Mouse (Mus musculus): ENCODE results near the gene Mpzl1. TPM values are rescaled to one million over a fixed set of nuclear protein-coding genes. Genes with fewer than 3 reads are reported as not detected.

Gene Mpzl1
- total RNA-seq, 4 experiments from 2014 or later = 12.3 to 13.6 (median 12.4) TPM

DNA sequence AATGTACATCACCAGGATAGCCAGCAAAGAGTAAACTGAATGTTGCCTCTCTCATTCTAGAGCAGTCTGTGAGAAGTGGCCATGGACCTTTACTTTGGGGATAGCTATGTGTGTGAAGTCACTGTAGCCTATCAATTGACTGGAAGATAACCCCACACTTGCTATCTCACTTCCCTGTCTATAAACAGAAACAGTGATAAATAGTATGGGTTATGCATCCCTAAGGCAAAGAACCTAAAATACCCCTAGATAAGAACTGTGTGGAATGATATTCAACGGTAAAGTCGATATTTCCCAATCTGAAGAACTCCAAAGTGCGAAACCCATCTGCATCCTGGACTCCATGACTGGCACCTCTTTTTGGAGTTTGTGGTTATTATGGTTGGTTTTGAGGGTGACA lies 53.1 kb downstream of the Mpzl1 start:
- DNase-seq (ENCODE audit: low spot score) = no peak

DNA sequence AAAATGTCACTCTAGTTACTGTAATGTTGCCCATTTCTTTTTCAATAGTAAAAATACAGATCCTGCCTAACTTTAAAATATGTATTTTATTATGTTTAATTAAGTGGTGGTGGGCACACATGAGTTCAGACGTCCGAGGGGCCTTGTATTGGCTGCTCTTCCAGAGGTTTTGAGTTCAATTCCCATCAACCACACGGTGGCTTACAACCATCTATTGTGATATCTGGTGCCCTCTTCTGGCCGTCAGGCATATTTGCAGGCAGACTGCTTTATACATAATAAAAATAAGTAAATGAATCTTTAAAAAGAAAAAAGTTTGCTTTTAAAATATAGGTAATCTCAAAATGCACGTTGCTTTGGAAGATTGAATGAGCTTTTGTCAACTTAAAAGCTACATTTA lies 55.0 kb downstream of the Mpzl1 start:
- no peak for DNase-seq (ENCODE audit: low spot score)

DNA sequence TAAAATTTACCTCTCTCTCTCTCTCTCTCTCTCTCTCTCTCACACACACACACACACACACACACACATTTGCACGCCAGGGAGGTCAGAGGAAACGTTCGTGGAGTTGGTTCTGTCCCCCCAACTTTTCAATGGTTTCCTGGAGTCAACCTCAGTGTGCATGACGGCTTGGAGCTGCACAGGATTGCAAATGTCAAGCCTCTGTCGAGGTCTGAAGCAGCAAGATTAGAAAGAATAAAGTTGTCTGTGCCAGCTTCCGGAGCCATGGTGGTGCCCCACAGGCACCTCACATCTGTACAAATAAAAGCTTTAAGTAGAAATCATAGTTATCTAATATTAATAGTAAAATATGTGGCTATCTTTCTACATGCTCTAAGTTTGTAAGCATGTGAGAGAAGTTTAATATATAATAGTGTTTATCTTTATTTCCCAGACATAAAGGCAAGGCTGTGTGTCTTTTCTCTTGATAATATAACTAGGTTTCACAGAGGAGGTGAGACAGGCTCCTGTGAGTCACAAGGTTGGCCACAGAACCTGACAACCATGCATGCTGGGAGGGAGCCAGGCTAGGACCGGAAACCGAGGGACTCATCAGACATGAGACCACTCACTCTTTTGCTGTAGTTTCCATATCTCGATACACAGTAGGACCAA lies 57.8 kb downstream of the Mpzl1 start:
- no peak for DNase-seq (ENCODE audit: low spot score)

DNA sequence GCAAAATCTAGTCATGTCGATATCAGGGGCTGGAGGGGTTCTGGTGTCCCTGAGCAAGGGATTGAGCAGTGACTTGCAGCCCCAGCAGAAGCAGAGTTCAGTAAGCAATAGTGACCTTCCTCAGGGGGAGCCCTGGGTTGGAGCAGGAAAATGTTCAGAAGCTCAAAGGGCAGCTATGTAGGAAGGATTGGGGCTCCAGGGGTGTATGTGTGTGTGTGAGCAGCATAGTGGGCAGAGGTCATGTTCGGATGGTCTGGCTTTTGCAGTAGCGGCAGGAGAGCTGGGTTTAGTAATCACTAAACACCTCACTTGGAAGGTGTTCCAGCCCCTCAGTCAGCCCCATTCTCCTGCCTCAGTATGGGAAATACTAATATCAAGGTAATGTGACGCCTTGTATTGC lies 58.3 kb downstream of the Mpzl1 start:
- no peak for DNase-seq (ENCODE audit: low spot score)

DNA sequence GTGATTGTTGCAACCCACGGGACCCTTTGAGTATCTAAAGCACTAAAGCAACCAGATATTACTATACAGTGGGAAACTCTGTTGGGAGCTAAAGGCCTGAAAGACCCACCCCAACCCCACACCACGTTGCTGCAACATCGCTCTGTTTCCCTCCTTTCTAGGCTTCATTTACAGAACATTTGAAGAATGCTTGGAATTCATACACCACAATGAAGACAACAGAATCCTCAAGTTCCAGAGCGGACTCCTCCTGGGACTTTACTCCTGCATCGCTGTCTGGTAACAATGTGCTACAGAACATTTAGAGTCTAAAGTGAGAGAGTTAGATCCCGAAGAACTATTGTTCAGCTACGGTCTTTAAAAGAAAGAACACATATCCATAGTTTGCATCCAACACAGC lies 66.9 kb downstream of the Mpzl1 start:
- DNase-seq (ENCODE audit: low spot score) = no peak

GRCm38 (mm10) chr1:165565283-165565682 lies 69.1 kb downstream of the Mpzl1 start:
- no peak for DNase-seq (ENCODE audit: low spot score)

- DNase-seq (ENCODE audit: low spot score) = no peak
Measured at GRCm38 (mm10) chr1:165559073-165559472, 75.3 kb downstream of the Mpzl1 start.

DNA sequence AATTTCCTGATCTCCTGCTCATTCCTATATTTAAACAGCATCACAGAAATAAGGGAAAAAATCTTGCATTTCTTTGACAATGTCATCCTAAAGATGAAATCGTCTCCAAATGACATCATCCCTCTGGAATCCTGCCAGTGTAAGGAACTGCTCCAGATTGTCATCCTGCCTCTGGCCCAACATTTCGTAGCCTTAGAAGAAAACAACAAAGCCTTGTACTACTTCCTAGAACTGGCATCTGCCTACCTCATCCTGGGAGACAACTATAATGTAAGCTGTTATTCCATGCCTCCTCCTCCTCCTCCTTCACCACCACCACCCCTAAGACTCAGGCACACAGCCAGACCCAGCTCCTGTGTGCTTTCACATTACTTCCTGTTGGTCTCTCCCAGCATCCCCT lies 77.6 kb downstream of the Mpzl1 start:
- DNase-seq (ENCODE audit: low spot score) = no peak

Other genes with a start within 250 kb of the Mpzl1 start
- 100 to 1,000 TPM; 103 to 113 (median 109) TPM for gene Dcaf6, start 174.1 kb downstream of the Mpzl1 start, total RNA-seq (2022)
- 100 to 1,000 TPM; 565 to 633 (median 602) TPM for gene Mpc2, start 173.9 kb downstream of the Mpzl1 start, total RNA-seq (2022)
- gene Adcy10, start 149.4 kb downstream of the Mpzl1 start, total RNA-seq (2022) = not detected
- gene Rcsd1, start 75.2 kb upstream of the Mpzl1 start, total RNA-seq (2022) = 10 to 100 TPM; 64.0 to 99.3 (median 73.2) TPM
- 100 to 1,000 TPM in 3 of 4 experiments, 10 to 100 TPM in 1; 98.7 to 109 (median 103) TPM for gene Creg1, start 129.2 kb upstream of the Mpzl1 start, total RNA-seq (2022)
- gene Cd247, start 154.1 kb upstream of the Mpzl1 start, total RNA-seq (2022) = 1 to 10 TPM in 1 of 4 experiments, under 1 TPM in 3; 0.16 to 1.1 (median 0.46) TPM